Mouse (Mus musculus) ES-Bruce4 (cell line): ENCODE measurements around the gene Gpx4. TPM values are rescaled to one million over a fixed set of nuclear protein-coding genes. Genes with fewer than 3 reads are reported as not detected.

Source experiments
- H3K27ac ChIP-seq: 2 replicates; pipeline ENCODE4 v1.5.1; 2012; ENCODE audit warnings: low read length, inconsistent platforms; ENCODE audit not compliant: insufficient read depth
- H3K27me3 ChIP-seq: 2 replicates; pipeline ENCODE4 v1.6.1; 2012; ENCODE audit warnings: mild to moderate bottlenecking, low read length, inconsistent platforms; ENCODE audit not compliant: control insufficient read depth, poor library complexity, insufficient read depth, severe bottlenecking
- H3K36me3 ChIP-seq: 2 replicates; pipeline ENCODE4 v1.6.1; 2012; ENCODE audit warnings: inconsistent platforms, mild to moderate bottlenecking, low read length, moderate library complexity; ENCODE audit not compliant: control insufficient read depth, poor library complexity, insufficient read depth, severe bottlenecking
- H3K4me1 ChIP-seq: one replicate; pipeline ENCODE4 v1.8.1; 2011; ENCODE audit warnings: low read length; ENCODE audit not compliant: control insufficient read depth, insufficient read depth
- H3K4me3 ChIP-seq: 2 replicates; pipeline ENCODE4 v1.5.1; 2011; ENCODE audit warnings: low read depth, mild to moderate bottlenecking, low read length
- H3K9ac ChIP-seq: 2 replicates; pipeline ENCODE4 v1.6.1; 2012; ENCODE audit warnings: low read depth, mild to moderate bottlenecking, inconsistent platforms; ENCODE audit not compliant: poor library complexity, severe bottlenecking
- H3K9me3 ChIP-seq: replicated peaks from 2 replicates; pipeline ENCODE4 v1.6.1; 2012; ENCODE audit warnings: mild to moderate bottlenecking, low read length, inconsistent platforms; ENCODE audit not compliant: control insufficient read depth, poor library complexity, insufficient read depth, severe bottlenecking
- CTCF ChIP-seq: IDR thresholded peaks from one replicate; pipeline ENCODE4 v1.8.1; 2011; ENCODE audit warnings: low read depth, low read length
- EP300 ChIP-seq: IDR thresholded peaks from 2 replicates; pipeline ENCODE4 v1.6.1; 2011; ENCODE audit warnings: low read depth, low read length; ENCODE audit not compliant: insufficient read depth
- POLR2A ChIP-seq: IDR thresholded peaks from one replicate; pipeline ENCODE4 v1.8.1; 2011; ENCODE audit warnings: low read length; ENCODE audit not compliant: insufficient read depth
- polyA plus RNA-seq: library from polyadenylated mRNA; stranded (reverse); fragments of >200 nt; gene quantifications from 2 replicates; pipeline ENCODE4 v1.2.4, GENCODE M21; 2011; ENCODE audit warnings: low read depth; ENCODE audit not compliant: missing spikeins, insufficient read depth, insufficient read length

The Gpx4 gene
- polyA plus RNA-seq, 1 experiment, result 479 TPM

DNA sequence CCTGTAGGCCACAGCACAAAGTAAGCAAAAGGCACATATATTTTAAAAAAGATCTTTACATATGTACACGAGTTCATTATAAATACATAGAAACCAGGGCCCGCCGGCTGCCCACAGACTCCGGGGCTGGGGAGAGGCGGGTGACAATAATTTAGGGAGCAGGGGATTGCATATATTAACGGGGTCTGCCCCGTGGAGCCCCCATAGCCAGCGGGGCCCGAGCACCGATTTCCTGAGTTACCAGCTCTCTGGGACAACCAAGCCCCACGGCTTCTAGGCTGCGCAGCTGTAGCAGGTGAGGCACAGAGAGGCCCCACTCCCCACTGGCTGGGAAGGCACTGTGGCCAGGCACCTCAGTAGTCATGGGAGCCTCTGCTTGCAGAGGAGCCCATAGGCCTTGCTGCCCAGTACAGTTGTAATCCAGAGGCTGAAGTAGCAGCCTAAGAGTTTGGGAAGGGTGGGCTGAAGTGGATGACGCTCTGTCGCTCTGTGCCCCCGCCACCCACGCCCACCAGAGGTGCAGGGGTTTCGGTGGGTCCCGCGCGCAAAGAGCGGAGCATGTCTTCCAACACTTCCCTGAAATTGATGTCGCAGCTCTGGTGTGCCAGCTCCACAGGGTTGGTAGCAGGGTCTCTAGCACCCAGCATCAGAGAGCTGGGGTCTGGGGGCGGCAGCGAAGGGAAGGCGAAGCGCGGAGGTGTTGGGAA lies 10.2 kb downstream of the Gpx4 start:
- no peaks in the 10 kb centered on the region for H3K9me3 ChIP-seq
- no peaks in the 10 kb centered on the region for H3K27me3 ChIP-seq
- H3K9ac ChIP-seq, result peak overlapping the region; percentile 52
- H3K4me1 ChIP-seq, result peaks cover 3% of the 10 kb centered on the region
- peaks cover 20% of the 10 kb centered on the region for H3K36me3 ChIP-seq
- no peak for TF ChIP-seq CTCF
- TF ChIP-seq EP300, result no peak
- TF ChIP-seq POLR2A, result no peak
- no peak overlapping the region for H3K27ac ChIP-seq
- H3K4me3 ChIP-seq, result peak overlapping the region; percentile 37

DNA sequence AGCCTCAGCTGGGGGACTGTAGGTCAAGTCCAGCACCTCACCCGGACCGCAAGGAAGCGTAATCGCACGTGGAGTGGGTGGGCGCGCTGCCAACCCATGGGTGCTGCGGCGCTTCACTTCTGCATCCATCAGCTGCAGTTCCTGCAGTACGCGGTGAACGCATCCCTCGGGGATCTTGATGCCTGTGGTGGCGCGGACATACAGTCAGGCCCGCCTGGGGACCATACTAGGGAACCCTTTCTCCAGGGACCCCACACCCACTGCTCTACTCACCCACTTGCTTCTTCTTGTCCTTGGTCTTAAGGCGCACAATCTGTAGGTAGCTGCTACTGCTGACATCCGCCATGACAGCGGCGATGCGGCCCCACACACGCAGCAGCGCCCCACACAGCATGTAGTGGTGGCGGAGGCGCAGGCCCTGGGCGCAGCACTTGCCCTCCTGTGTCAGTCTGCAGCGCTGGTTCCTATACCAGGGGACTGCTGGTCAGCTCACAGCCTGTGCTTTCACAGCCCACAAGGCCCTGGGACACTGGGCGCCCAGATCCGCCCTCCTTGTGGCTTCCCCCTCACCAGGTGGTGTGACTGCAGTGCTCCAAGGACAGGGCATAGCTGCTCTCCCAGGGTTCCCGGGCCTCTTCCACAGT lies 10.8 kb downstream of the Gpx4 start:
- peak overlapping the region; percentile 37 for H3K4me3 ChIP-seq
- no peaks in the 10 kb centered on the region for H3K9me3 ChIP-seq
- H3K27me3 ChIP-seq, result no peaks in the 10 kb centered on the region
- H3K27ac ChIP-seq, result no peak overlapping the region
- H3K9ac ChIP-seq, result peak overlapping the region; percentile 52
- TF ChIP-seq CTCF, result no peak
- TF ChIP-seq POLR2A, result no peak
- no peak for TF ChIP-seq EP300
- peaks cover 20% of the 10 kb centered on the region for H3K36me3 ChIP-seq
- no peaks in the 10 kb centered on the region for H3K4me1 ChIP-seq

DNA sequence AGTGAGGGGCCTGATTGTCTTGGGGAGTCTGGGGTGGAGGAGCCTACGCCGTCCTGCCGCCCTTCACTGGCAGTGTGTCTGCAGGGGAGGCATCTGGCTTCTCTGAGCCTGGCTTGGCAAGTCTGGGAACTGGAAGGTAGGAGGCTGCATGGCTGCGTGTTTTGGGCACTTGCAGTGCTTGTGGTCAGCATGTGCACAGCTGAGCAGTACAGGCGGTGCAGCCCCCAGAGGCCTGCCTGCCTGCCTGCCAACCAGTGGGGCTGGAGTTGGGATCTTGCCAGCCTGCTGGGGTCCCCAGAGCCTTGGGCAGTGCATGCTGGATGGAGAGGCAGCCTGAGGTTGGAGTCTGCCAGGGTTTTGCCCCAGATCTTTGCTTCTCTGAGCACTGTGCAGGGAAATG lies 16.1 kb downstream of the Gpx4 start:
- TF ChIP-seq CTCF (no peak), EP300 (no peak), POLR2A (no peak)
- Histone ChIP-seq H3K4me1 (no peaks in the 10 kb centered on the region), H3K9me3 (no peaks in the 10 kb centered on the region), H3K36me3 (no peaks in the 10 kb centered on the region), H3K27me3 (no peaks in the 10 kb centered on the region), H3K27ac (no peak overlapping the region), H3K9ac (no peak overlapping the region), H3K4me3 (no peak overlapping the region)

DNA sequence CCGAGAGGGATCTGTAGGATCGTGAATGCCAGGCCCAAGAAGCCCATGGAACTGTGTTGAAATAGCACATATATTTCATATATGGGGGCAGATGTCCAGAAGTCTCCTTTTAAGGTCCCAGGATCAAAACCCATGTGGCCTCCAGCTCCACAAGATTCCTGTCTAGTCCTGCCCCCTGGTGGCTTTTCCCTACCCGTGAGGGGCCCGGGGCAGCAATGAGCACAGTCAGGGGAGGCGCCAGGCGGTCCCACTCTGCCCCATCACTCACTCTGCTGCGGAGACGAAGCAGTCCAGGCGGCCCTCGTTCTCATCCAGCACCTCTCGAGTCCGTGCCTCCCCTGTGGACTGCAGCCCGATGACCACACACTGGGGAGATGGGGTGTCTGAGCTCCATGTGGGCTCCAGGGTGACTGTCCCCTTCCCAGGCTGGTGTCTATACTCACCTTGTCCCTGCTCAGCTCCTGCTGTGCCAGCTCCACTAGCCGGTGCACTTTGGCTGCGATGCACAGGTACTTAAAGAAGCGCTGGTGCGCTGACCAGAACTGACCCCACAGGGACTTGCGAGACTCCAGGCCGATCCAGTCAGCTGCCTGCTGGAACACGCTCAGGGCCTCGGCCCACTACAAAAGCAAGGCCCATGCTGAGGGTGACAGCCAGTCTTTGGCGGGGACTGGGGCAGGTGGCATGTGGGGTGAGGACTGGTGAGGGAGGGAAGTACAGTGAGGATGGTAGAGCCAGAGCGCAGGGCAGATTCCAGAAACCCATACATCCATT lies 17.1 kb downstream of the Gpx4 start:
- Histone ChIP-seq H3K27me3 (no peaks in the 10 kb centered on the region), H3K9ac (no peak overlapping the region), H3K4me1 (no peaks in the 10 kb centered on the region), H3K4me3 (no peak overlapping the region), H3K27ac (no peak overlapping the region), H3K36me3 (no peaks in the 10 kb centered on the region), H3K9me3 (no peaks in the 10 kb centered on the region)
- TF ChIP-seq EP300 (no peak), CTCF (peak; percentile 39)

DNA sequence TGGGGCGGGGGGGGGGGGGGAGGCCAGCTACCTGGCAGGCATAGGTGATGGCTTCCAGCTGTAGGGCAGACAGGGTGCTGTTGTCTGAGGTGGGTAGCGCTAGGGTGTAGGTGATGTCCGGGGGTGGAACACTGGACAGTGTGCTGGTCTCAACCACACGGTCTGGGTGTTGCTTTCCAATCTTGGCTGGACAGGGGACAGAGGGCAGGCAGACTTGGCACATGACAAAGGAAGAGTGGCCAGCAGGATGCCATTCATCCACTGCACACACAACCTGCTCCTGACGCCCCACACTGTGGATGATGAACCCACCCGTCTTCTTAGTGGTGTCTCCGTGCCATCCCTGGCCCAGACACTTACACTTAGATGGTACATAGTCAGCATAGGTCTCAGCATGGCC lies 22.3 kb downstream of the Gpx4 start:
- H3K27ac ChIP-seq, result no peak overlapping the region
- H3K4me3 ChIP-seq, result no peak overlapping the region
- H3K36me3 ChIP-seq, result no peaks in the 10 kb centered on the region
- H3K9me3 ChIP-seq, result no peaks in the 10 kb centered on the region
- no peaks in the 10 kb centered on the region for H3K27me3 ChIP-seq
- no peak overlapping the region for H3K9ac ChIP-seq
- TF ChIP-seq EP300, result no peak
- TF ChIP-seq POLR2A, result no peak
- H3K4me1 ChIP-seq, result peaks cover 7% of the 10 kb centered on the region

DNA sequence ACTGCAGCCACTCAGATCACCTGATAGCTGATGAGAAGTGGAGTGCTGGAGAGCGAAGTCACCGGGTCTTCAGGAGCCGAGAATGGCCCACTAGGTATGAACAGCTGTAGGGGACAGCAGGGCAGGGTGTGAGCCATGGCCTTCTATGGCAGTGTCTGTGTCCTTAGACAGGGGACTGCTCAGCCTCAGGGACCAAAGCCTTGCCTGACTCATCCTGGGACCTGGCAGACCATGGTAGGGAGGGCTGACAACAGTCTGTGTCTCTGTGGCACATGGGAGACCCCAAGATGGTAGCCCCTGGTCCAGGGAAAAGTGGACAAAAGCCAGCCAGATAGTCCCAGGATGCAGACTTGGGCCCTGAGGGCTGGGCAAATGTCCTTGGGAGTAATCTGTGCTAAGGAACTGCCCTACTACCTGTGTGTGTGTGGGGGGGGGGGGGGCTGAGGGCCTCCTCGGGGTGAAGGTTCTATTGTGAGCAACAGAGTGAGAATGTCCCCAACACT lies 23.0 kb downstream of the Gpx4 start:
- no peak overlapping the region for H3K9ac ChIP-seq
- H3K4me3 ChIP-seq, result no peak overlapping the region
- no peaks in the 10 kb centered on the region for H3K36me3 ChIP-seq
- no peak overlapping the region for H3K27ac ChIP-seq
- TF ChIP-seq EP300 (no peak), CTCF (no peak), POLR2A (no peak)
- no peaks in the 10 kb centered on the region for H3K27me3 ChIP-seq
- peaks cover 7% of the 10 kb centered on the region for H3K4me1 ChIP-seq
- no peaks in the 10 kb centered on the region for H3K9me3 ChIP-seq
